Mouse (Mus musculus): ENCODE measurements around the gene Zbtb8a. TPM values are rescaled to one million over a fixed set of nuclear protein-coding genes. Genes with fewer than 3 reads are reported as not detected.
"Not testable (repeated sequence)": the region's sequence is repeated elsewhere in the genome, so short reads cannot be mapped to it uniquely, and the experiment has no call there.

The Zbtb8a gene
- polyA plus RNA-seq, 1 experiment from 2014 or later, result 2.2 TPM

DNA sequence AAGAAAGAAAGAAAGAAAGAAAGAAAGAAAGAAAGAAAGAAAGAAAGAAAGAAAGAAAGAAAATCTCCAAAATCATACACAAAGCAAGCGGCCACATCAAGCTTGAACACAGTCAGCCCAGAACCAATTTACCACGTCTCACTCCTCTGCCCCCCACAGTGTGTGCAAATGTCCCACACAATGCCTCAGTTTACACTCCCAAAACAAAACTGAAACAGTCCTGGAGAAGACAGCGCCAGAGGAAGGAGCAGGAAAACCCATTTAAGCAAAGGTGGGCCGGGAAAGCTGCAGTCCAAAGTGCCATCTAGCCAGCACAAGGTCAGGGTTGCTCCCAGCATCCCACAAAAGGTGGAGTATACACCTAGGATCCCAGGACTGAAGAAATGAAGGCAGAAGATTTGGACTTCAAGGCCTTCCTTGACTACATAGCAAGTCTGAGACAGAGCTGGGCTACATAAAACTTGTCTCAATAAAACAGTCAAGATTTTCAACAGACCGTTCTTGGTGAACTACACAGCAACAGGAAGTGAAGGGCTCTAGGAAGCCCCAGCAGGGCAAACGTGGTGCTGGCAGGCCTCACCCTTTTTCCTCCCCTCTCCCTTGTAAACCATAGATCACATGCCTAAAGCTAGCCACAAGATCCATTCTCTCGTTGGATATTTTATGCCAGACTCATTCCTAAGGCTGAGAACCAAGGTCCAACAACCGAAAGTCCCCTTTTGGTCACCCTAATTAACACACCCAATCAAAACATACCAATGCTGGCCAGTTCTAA lies 4.5 kb downstream of the Zbtb8a start:
- ATAC-seq (ENCODE audit: low read depth), result no peak
- no peak overlapping the region for H3K4me2 ChIP-seq (ENCODE audit: low read depth, low read length)
- 48% methylated on average over 8 of the region's 8 CpGs for WGBS (ENCODE audit: insufficient replicate concordance)
- H3K27ac ChIP-seq (ENCODE audit: low read length), result peak overlapping the region; percentile 18; the same call in 1 of the 2 replicates
- H3K4me3 ChIP-seq (ENCODE audit: low read depth, low read length), result no peak overlapping the region
- H3K9ac ChIP-seq (ENCODE audit: low read depth, low read length), result no peak overlapping the region
- H3K27me3 ChIP-seq (ENCODE audit: control insufficient read depth, insufficient read depth, low read depth, low read length), result peaks cover 3% of the 10 kb centered on the region
- no peaks in the 10 kb centered on the region for H3K36me3 ChIP-seq (ENCODE audit: control insufficient read depth, insufficient read depth)
- H3K9me3 ChIP-seq (replicated peaks; ENCODE audit: control insufficient read depth, low read length), result no peaks in the 10 kb centered on the region
- H3K4me1 ChIP-seq (ENCODE audit: control insufficient read depth, low read depth, low read length), result peaks cover 21% of the 10 kb centered on the region

DNA sequence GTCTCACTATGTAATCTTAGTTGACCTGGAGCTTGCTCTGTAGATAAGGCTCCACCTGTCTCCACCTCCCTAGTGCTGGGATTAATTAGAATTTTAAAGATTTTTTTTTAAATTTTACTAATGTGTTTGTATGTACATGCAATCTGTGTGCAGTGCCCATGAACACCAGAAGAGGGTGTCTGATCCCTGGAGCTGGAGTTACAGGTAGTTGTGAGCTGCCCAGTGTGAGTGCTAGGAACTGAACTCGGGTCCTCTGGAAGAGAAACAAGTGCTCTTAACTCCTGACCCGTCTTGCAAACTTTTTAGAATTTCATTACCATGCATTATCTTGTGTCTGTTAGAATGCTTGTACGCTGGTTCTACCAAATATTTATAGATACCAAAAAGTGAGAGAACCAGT lies 6.5 kb downstream of the Zbtb8a start:
- Histone ChIP-seq H3K9ac (ENCODE audit: low read depth, low read length) (no peak overlapping the region), H3K4me1 (ENCODE audit: control insufficient read depth, low read depth, low read length) (peaks cover 15% of the 10 kb centered on the region), H3K4me3 (ENCODE audit: low read depth, low read length) (no peak overlapping the region), H3K27ac (ENCODE audit: low read length) (no peak overlapping the region), H3K36me3 (ENCODE audit: control insufficient read depth, insufficient read depth) (no peaks in the 10 kb centered on the region), H3K4me2 (ENCODE audit: low read depth, low read length) (no peak overlapping the region), H3K27me3 (ENCODE audit: control insufficient read depth, insufficient read depth, low read depth, low read length) (no peaks in the 10 kb centered on the region), H3K9me3 (replicated peaks; ENCODE audit: control insufficient read depth, low read length) (no peaks in the 10 kb centered on the region)
- no peak for ATAC-seq (ENCODE audit: low read depth)
- WGBS (ENCODE audit: insufficient replicate concordance), result 80% methylated on average over 3 of the region's 3 CpGs

DNA sequence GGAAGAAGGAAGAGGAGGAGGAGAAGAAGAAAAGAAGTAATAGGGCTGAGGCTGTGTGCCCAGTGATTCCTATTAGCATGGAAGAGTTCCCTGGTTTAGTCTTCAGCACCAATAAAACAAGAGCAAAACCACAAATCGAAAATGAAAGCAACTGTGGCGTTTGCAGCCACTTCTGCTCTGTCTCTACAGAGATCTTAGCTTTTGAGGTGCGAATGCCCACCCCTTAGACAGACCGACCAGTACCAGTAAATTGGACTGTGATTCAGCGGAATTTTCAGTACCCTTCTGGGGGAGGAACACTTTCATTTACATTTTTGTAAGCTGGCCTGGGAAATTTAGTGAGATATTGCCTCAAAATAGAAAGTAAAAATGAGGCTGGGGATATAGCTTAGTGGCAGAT lies 12.7 kb downstream of the Zbtb8a start:
- Histone ChIP-seq H3K4me1 (ENCODE audit: control insufficient read depth, low read depth, low read length) (peaks cover 5% of the 10 kb centered on the region), H3K4me3 (ENCODE audit: low read depth, low read length) (peak overlapping the region; percentile 5), H3K36me3 (ENCODE audit: control insufficient read depth, insufficient read depth) (no peaks in the 10 kb centered on the region), H3K27me3 (ENCODE audit: control insufficient read depth, insufficient read depth, low read depth, low read length) (no peaks in the 10 kb centered on the region), H3K9ac (ENCODE audit: low read depth, low read length) (peak overlapping the region; percentile 2; the same call in 1 of the 2 replicates), H3K9me3 (replicated peaks; ENCODE audit: control insufficient read depth, low read length) (no peaks in the 10 kb centered on the region), H3K4me2 (ENCODE audit: low read depth, low read length) (peak overlapping the region; percentile 23; the same call in 1 of the 2 replicates), H3K27ac (ENCODE audit: low read length) (no peak overlapping the region)
- WGBS (ENCODE audit: insufficient replicate concordance), result 49% methylated on average over 5 of the region's 5 CpGs
- no peak for ATAC-seq (ENCODE audit: low read depth)

DNA sequence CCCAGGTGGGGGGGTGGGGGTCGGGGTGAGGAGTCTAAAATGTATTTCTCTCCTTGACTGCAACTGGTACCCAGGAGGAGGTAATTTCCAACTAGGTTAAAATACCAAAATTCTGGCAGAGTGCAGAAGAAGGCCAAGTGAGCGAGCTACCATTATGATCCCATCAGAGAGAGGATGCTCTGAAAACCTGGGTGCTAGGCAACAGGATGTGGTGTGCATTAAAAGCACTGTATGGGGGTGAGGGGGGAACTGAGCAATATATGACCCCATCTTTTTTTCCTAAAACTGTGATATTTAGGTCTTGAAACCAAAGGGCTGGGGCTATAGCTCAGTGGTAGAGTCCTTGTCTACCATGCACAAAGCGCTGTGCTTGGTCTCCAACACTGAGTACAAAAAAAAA lies 13.5 kb downstream of the Zbtb8a start:
- no peak for ATAC-seq (ENCODE audit: low read depth)
- H3K9me3 ChIP-seq (replicated peaks; ENCODE audit: control insufficient read depth, low read length), result no peaks in the 10 kb centered on the region
- no peak overlapping the region for H3K27ac ChIP-seq (ENCODE audit: low read length)
- peaks cover 5% of the 10 kb centered on the region for H3K4me1 ChIP-seq (ENCODE audit: control insufficient read depth, low read depth, low read length)
- H3K27me3 ChIP-seq (ENCODE audit: control insufficient read depth, insufficient read depth, low read depth, low read length), result no peaks in the 10 kb centered on the region
- no peak overlapping the region for H3K4me3 ChIP-seq (ENCODE audit: low read depth, low read length)
- no peak overlapping the region for H3K4me2 ChIP-seq (ENCODE audit: low read depth, low read length)
- no peaks in the 10 kb centered on the region for H3K36me3 ChIP-seq (ENCODE audit: control insufficient read depth, insufficient read depth)
- WGBS (ENCODE audit: insufficient replicate concordance), result 79% methylated on average over 3 of the region's 3 CpGs
- H3K9ac ChIP-seq (ENCODE audit: low read depth, low read length), result no peak overlapping the region

DNA sequence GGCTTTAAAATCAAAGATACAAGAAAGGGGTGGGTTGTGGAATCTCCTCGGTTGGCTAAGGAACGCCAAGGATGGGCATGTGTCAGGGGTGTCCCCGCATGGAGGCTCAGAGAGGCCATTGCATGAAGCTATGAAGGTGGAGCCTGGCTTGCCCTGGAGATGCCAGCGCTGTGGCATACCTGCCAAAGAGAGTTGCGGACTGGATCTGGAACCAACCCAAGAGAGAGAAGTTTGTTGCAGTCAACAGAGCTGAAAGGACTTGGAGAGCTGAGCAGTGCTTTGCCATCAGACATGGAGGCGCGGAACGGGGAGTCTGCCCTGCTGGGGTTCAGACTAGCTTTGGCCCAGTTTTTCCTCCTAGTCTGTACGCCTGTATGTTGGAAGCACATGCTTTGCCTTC lies 14.5 kb downstream of the Zbtb8a start:
- WGBS (ENCODE audit: insufficient replicate concordance), result 84% methylated on average over 9 of the region's 9 CpGs
- H3K27me3 ChIP-seq (ENCODE audit: control insufficient read depth, insufficient read depth, low read depth, low read length), result no peaks in the 10 kb centered on the region

DNA sequence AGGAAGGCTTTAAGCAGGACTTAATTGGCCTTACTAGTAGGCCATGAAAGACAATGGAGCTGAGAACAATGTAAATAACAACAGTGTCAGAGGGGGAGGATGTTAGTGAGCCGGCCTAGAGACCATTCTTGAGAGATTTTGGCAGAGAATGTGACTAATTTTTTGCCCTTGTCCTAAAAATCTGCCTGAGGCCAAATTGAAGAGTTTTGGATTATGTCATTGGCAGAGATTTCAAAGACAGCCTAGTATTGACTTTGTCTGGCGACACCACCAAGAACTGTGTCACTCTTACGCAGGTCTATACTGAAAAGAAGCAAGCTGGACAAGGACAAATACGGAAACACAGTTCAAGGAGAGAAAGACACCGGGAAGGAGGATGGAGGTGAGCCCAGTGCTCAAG lies 15.1 kb downstream of the Zbtb8a start:
- Histone ChIP-seq H3K9me3 (replicated peaks; ENCODE audit: control insufficient read depth, low read length) (no peaks in the 10 kb centered on the region), H3K27ac (ENCODE audit: low read length) (no peak overlapping the region), H3K36me3 (ENCODE audit: control insufficient read depth, insufficient read depth) (no peaks in the 10 kb centered on the region), H3K9ac (ENCODE audit: low read depth, low read length) (no peak overlapping the region), H3K4me2 (ENCODE audit: low read depth, low read length) (no peak overlapping the region), H3K4me1 (ENCODE audit: control insufficient read depth, low read depth, low read length) (peaks cover 5% of the 10 kb centered on the region), H3K27me3 (ENCODE audit: control insufficient read depth, insufficient read depth, low read depth, low read length) (no peaks in the 10 kb centered on the region), H3K4me3 (ENCODE audit: low read depth, low read length) (no peak overlapping the region)
- ATAC-seq (ENCODE audit: low read depth), result no peak
- WGBS (ENCODE audit: insufficient replicate concordance), result 77% methylated on average over 5 of the region's 5 CpGs

More for the DNA sequence above, 14.5 kb downstream of the Zbtb8a start:
- no peaks in the 10 kb centered on the region for H3K36me3 ChIP-seq (ENCODE audit: control insufficient read depth, insufficient read depth)
- H3K9ac ChIP-seq (ENCODE audit: low read depth, low read length), result no peak overlapping the region
- ATAC-seq (ENCODE audit: low read depth), result no peak
- no peak overlapping the region for H3K4me3 ChIP-seq (ENCODE audit: low read depth, low read length)
- peaks cover 5% of the 10 kb centered on the region for H3K4me1 ChIP-seq (ENCODE audit: control insufficient read depth, low read depth, low read length)
- H3K4me2 ChIP-seq (ENCODE audit: low read depth, low read length), result no peak overlapping the region
- H3K27ac ChIP-seq (ENCODE audit: low read length), result no peak overlapping the region
- no peaks in the 10 kb centered on the region for H3K9me3 ChIP-seq (replicated peaks; ENCODE audit: control insufficient read depth, low read length)

DNA sequence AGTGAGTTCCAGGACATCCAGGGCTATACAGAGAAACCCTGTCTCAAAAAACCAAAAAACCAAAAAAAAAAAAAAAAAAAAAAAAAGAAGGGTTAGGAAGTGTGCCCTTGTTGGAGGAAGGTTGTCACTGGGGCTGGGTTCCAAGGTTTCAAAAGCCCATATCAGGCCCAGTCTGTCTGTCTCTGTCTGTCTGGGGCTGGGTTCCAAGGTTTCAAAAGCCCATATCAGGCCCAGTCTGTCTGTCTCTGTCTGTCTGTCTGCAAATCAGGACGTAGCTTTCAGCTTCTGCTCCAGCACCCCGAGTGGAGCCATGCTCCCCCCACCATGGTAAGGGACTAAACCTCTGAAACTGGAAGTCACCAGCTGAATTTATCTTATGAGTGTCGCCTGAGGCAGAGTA lies 15.7 kb downstream of the Zbtb8a start:
- H3K27me3 ChIP-seq (ENCODE audit: control insufficient read depth, insufficient read depth, low read depth, low read length); H3K4me1 ChIP-seq (ENCODE audit: control insufficient read depth, low read depth, low read length); H3K27ac ChIP-seq (ENCODE audit: low read length); H3K4me2 ChIP-seq (ENCODE audit: low read depth, low read length); H3K9ac ChIP-seq (ENCODE audit: low read depth, low read length); H3K4me3 ChIP-seq (ENCODE audit: low read depth, low read length); H3K9me3 ChIP-seq (replicated peaks; ENCODE audit: control insufficient read depth, low read length); H3K36me3 ChIP-seq (ENCODE audit: control insufficient read depth, insufficient read depth); ATAC-seq (ENCODE audit: low read depth): not testable (repeated sequence)
- WGBS (ENCODE audit: insufficient replicate concordance), result 57% methylated on average over 3 of the region's 3 CpGs

DNA sequence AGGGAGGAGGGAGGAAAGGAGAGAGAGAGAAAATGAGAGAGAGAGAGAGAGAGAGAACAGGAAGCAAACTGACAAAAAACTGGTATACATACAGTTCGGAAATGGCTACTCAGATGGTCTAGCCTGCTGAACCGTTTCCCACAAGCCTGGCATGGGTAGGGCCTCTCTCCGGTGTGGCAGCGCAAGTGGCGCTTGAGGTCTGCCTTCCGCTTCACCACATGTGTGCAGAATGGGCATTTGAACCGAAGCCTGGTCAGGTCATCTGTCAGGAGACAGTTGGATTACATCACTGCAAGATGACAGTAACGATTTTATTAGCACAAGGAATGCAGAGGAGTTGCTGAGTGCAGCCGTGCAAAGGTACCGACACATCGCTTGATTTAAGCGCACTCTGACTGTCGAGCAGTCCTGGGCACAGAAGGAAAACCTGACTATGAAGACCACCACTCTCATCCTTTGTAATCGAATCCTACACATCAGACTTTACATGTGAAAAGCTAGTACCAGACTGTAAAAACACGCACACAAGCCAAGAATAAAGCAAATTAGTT lies 20.2 kb downstream of the Zbtb8a start:
- Histone ChIP-seq H3K9ac (ENCODE audit: low read depth, low read length) (no peak overlapping the region), H3K4me3 (ENCODE audit: low read depth, low read length) (no peak overlapping the region), H3K27me3 (ENCODE audit: control insufficient read depth, insufficient read depth, low read depth, low read length) (no peaks in the 10 kb centered on the region), H3K27ac (ENCODE audit: low read length) (no peak overlapping the region), H3K4me1 (ENCODE audit: control insufficient read depth, low read depth, low read length) (peaks cover under 1% of the 10 kb centered on the region; the same call in 1 of the 2 replicates), H3K9me3 (replicated peaks; ENCODE audit: control insufficient read depth, low read length) (no peaks in the 10 kb centered on the region), H3K36me3 (ENCODE audit: control insufficient read depth, insufficient read depth) (no peaks in the 10 kb centered on the region), H3K4me2 (ENCODE audit: low read depth, low read length) (no peak overlapping the region)
- WGBS (ENCODE audit: insufficient replicate concordance), result 81% methylated on average over 15 of the region's 15 CpGs
- ATAC-seq (ENCODE audit: low read depth), result no peak

DNA sequence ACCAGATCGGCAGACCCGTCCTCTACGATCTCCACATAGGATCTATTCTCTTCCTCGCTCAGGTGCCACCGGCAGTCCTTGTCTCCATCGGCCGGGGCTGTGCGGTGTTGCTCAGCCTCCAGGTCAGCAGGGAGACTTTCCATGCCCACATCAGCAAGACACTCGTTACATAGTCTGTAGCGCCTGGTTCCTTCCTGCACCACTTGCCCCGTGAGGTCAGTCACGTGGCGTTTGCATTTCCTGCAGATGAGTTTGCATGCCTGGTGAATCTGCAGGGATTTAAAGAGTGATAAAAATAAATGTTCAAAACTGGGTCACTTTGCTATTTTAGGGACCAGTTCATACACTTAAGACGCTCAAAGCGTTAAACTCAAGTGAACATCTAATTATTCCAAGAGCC lies 23.7 kb downstream of the Zbtb8a start:
- no peaks in the 10 kb centered on the region for H3K9me3 ChIP-seq (replicated peaks; ENCODE audit: control insufficient read depth, low read length)
- no peaks in the 10 kb centered on the region for H3K36me3 ChIP-seq (ENCODE audit: control insufficient read depth, insufficient read depth)
- 60% methylated on average over 15 of the region's 15 CpGs for WGBS (ENCODE audit: insufficient replicate concordance)
- ATAC-seq (ENCODE audit: low read depth), result no peak
- no peak overlapping the region for H3K9ac ChIP-seq (ENCODE audit: low read depth, low read length)
- no peak overlapping the region for H3K27ac ChIP-seq (ENCODE audit: low read length)
- H3K4me1 ChIP-seq (ENCODE audit: control insufficient read depth, low read depth, low read length), result peaks cover 4% of the 10 kb centered on the region; the same call in 1 of the 2 replicates
- no peak overlapping the region for H3K4me2 ChIP-seq (ENCODE audit: low read depth, low read length)
- H3K4me3 ChIP-seq (ENCODE audit: low read depth, low read length), result no peak overlapping the region
- no peaks in the 10 kb centered on the region for H3K27me3 ChIP-seq (ENCODE audit: control insufficient read depth, insufficient read depth, low read depth, low read length)

All from liver, embryonic 16.5 days (tissue).